Mouse (Mus musculus) testis, postnatal 10 days (tissue): ENCODE data around the gene Slc48a1.

Experiments
- DNase-seq: peaks from one replicate; pipeline ENCODE4 v3.0.0; 2021; ENCODE audit warnings: low spot score

Gene Slc48a1

DNA sequence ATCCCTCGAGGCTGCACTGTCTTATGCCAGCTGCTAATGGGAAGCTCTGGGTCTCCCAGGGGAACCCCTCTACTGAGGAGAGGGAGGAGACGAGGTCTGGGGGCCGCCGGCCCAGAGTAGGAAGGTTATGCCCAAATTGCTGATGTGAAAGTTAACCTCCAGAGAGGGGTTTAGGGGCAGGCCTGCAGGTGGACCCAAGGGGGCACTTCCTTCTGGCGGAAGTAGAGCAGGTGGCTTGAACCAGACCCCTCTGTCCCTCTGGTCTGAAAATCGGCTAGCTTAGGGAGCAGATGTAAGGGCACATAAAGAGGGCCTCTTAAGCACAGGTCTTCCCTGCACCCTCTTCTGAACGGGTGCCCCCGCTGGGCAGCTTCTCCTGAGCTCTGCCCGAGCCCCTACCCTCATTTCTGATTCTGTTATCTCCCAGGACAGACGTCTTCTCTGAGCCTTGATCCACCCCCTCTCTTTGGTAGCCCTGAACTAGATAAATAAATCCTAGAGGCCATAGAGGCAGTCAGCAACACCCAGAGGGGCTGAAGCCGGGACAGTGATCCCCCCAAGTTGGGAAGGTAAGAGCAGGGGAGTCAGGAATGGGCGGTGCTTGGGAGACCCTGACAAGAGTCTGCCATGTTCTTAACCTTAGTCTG lies 47.7 kb downstream of the Slc48a1 start:
- no peak for DNase-seq

DNA sequence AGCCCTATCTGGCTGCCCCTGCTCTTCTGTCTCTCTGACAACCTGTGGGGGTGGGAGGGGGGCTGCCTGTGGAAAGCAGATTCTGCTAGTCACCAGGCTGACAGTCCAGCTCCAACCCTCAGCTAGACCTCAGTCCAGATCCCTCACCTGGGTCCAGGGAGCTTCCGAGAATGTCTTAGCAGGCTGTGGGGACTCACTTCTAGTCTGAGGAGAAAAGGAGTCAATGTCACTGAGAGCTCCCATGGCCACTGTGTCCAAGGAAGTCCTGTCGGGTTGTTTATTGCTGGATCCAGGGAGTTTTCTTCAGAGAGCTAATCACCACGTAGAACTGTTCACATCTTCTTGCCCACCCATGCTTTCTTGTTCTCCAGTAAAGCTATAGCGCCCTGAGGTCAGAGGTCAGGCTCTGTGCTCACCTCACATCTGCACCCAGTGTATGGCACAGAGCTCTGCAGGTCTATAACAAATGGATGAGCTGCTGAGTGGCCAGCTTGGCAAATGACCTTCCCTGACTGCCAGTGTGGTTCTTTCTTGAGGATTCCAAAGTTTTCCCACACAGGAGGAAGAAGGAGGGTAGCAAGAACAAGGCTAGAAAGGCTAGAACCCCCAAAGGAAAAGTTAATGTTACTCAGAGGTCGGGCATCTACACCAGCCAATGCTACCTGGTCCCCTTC lies 48.4 kb downstream of the Slc48a1 start:
- no peak for DNase-seq

DNA sequence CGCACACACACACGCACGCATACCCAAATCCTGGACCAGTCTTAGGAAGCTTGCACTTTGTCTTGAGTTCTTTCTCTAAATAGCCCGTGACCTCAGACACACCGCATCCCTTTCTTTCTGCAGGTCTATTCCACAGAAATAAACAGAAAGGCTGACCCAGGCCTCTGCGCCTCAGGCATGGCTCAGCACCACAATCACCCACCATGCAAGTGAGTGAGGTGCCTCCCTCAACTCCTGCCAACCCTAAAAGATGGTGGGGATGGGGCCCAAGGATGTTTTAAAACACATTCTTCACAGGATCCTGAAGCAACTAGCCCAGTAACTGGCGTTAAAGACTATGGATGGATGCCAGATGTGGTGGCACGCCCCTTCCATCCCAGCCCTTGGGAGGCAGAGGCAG lies 49.1 kb downstream of the Slc48a1 start:
- DNase-seq: no peak

DNA sequence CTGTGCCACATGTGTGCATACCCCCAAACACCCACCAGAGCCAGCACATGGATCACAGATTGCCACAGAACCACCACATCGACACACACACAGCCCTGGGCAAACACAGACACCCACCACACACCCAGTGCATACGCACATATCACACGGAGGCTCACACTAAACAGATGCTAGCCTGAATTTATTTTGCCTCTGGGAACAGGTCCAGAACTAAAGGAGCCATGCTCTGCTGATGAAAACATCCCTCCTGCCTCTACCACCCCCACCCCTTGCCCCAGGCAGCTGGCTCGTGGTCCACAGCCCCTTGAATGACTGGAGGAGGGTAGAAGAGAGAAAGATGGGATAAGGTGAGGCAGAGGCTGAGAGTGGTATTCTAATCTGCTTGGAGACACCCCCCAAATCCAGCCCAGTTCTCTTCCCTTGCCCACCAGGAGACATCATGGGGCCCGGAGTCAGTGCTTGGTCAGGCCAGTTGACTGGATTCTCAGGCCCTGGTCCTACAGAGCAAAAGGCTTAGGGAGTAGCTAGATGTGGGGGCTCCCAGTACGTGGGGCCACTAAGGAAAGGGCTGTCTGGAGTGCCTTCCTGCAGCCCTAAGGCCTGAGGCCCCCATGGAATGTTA lies 50.0 kb downstream of the Slc48a1 start:
- no peak for DNase-seq

DNA sequence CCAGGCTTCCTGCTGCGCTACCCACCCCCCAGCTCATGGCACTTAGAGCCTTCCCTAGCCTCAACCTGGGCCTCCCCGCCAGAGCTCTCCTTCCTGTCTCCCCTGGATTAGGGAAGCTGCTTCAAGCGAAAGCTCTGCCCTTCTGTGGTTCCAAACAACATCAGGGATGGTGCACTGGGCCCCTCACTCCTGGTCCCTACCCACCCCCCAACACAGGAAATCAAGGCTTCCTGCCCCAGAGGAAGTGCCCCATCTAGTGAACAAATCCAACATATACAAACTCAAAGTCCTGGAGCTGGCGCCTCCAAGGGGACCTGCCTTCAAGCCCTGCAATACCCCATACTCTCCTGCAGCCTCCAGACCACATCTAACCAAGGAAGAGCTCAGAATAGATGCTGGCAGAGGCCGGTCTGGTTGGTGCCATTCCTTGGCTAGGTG lies 50.6 kb downstream of the Slc48a1 start:
- no peak for DNase-seq

DNA sequence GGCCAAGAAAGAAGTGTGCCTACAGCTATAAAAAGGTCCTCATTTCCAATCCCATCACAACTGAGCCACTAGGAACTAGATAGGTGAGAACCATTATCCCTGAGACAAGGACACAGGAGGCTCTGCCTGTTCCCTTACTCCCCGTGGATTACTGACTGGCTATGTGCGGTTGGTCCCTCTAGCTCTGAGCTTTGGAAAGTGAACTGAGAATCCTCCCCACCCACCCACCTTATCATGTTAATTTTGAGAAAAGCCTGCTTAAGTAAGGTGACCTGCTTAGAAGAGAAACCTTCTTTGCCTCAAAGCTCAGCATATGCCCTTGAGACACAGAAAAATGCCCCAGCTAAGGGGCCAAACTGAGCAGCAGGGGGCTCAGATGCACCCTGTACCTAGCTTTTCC lies 51.1 kb downstream of the Slc48a1 start:
- no peak for DNase-seq

DNA sequence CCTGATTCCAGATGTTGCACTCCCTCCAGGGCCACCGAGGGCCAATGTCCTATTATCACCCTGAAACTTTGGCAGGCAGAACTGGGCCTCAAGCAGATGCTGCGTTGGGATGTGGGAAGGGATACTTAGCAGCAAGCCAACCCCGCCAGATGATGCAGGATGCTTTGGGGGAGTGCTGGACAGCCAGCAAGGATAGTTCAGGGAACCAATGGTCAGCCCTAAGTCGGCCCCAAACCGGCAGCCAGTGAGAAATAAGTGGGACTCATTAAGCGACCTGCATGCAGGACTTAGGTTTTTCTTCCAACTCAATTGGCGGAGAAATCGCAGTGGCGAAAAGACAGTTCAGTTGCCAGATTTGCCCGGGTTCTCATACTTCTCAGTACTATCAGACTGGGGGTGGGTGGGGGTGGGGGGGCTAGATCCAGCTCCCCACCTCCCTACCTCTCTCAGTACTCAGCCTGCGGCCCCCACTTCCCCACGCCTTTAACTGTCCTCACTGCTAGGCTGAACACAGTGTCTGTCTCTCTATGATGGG lies 52.0 kb downstream of the Slc48a1 start:
- no peak for DNase-seq

DNA sequence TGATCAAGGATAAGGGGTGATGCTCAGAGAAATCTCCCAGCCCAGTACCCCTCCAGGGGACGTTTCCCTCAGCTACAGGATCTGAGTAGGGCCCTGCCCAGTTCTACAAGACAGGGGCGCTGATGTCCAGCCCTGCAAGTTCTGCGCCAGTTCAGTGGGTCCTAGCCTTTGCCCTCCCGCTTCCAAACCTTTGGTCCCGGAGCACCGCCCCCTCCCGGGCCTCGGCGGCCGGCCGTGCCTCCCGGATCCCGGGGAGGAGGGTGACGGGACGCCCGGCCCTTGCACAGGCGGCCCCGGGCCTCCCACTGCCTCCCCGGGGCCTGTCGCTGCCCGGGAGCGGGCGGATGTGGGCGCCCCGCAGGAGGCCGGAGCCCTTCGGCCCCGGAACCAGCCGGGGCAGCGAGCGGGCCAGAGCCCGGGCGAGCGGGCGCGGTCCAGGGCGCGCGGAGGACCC lies 52.5 kb downstream of the Slc48a1 start:
- peak; percentile 64 for DNase-seq

DNA sequence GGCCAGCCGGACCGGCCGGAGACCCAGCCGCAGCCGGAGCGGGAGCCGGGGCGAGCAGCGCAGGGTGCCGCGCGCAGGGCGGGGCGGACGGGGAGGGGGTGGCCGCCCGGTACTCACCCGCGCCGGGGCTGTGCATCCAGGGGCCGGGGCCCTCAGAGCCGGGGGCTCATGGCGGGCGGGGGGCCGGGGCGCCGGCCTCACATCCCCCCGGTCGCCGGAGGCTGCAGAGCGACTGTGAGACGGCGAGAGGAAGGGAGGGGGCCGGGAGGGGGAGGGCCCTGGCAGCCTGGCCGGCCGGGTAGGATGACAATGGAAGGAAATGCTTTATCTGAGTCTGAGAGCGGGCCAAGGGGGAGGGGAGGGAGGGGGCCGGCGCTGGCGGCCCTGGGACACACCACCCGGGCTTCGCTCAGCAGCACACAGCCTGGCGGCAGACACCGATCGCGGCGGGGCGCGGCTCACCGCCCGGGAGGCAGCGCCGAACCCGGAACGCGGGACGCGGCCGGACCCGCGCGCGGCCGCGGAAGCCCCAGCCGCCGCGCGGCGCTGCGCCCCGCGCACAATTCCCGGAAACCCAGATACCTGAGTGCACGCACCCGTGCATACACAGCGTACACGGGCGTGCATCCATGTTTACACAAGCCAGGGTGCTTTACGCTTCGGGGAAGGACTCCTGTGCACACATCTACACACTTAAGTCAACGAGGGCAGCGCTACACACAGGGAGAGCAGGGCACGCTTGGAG lies 53.1 kb downstream of the Slc48a1 start:
- DNase-seq: peak; percentile 68

DNA sequence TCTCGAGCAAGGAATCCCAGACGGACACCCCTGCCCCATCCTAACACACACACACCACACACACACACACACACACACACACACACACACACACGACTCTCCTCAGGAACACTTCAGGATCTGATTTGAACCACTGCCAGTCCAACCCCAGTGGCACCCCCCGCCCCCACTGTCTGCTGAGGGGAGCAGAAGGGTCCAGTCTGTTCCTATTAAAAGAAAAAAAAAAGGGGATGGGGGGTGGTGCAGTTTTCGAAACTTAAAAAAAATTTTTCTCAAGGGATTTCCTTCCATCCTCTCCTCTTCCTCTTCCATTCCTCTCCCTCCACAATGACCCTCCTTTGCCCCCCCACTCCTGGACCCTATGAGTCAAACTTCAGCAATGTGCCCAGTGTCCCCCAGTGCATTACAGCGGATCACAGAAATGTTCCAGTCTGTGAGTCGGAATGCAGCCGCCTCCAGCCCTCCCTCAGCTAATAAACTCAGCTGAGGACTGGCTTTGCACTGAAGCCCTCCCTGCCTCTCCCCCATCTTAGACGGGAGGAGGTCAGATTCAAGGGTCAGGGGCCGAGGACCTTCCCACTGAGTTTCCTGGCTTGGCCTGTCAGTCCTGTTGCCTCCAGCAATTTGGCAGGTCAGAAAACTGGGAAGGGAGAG lies 53.8 kb downstream of the Slc48a1 start:
- peak; percentile 80 for DNase-seq

DNA sequence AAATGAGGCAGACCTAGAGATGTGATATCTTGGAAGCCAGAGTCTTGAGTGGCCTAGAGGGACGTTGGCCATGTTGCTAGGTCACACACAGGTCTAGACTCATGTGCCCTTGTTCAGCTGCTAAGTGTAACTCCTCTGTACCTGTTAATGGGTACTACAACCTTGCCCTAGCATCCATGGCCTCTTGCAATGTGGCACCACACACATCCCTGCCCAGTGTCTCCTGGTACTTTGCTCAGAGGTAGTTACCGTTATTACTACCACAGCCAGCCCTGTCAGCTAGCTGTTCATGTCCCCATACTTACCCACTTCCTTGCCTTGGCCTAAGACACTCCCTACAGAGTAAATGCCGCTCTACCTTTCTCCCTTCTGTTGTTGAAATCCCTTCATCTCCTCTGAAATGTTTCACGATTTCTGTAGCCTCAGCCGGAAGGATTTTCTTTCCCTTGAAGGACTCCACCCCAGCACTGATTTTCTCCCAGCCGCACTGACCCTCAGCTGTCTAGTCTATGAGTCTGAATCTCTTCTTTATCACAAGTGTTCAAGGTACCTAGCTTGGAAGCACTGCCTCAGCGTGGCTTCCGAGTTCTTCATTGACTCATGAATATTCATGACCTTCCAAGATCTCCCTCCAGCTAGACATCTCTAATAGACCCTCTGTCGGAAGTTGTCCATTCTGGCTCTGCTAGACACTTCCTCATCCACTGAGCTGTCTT lies 54.6 kb downstream of the Slc48a1 start:
- no peak for DNase-seq

DNA sequence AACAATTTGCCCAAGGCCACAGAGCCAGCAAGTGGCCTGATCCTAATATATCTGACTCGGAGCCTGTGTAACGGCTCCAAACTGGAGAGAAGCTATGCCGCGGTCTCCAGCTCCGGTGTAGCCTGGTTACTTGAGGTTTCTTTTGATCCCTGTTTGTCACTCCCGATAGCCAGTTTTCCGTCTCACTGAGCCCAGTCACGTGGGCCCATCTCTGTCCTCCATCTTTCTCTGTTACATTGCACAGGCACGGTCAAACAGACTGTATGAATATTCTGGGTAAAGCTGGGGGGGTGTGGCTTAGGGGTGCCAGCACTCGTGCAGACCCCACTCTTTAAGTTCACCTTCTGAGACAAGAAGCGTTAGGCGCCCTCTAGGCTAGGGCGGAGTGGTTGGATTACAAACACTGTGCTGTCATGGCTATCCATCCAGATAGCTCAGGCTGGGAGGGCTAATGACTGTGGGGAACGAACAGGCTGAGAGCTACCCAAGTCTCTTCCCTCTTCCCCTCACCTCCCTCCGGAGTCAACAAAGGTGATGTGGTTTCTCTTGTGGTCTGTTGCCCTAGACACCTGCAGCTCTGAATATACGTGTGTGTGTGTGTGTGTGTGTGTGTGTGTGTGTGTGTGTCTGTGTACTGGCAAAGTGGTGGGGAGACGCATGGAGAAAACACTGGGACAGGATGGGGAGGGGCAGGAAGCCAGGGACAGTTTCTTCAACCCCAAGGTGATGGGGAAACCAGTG lies 58.0 kb downstream of the Slc48a1 start:
- DNase-seq: no peak

DNA sequence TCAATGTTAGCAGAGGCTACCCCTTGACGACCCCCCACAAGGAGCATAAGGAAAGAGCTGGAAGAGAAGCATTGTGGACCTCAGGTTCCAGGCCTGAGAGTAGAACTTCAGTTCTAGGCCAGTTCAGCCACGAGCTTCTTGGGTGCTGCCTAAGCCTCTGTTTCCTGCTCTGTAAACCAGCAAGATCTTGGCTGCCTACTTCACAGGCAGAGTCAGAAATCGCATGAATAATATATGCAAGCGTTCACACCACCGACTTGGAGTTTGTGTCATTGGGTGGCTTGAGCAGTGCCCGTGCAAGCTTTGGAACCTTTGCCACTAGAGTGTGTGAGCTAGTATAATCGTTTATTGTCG lies 58.6 kb downstream of the Slc48a1 start:
- no peak for DNase-seq

DNA sequence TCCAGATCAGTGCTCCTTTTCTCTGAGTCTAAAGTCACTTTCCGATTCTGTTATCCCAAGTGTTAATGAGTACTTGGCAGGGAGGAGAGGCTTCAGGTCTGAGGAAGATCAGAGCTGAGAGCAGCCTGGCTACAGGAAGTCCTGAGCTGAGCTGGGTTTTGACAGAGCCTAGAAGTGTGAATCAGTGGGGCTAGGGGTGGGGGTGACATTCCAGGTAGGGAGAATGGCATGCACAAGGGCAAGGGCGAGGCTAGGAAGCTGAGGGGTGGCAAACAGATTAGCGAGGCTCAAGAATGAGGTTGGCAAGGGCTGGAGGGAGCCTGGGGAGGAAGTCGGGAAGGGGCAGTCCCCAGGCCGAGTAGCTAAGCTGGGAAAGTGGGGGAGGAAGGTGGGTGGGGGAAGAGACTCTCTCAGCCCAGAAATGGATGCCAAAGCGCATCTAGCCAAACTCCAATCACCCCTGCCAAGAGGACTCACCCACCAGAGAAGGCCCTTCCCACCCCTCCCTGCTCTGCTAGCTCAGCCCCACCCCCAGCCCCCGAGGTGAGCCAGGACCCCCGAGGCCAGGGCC lies 59.3 kb downstream of the Slc48a1 start:
- peak; percentile 62 for DNase-seq

DNA sequence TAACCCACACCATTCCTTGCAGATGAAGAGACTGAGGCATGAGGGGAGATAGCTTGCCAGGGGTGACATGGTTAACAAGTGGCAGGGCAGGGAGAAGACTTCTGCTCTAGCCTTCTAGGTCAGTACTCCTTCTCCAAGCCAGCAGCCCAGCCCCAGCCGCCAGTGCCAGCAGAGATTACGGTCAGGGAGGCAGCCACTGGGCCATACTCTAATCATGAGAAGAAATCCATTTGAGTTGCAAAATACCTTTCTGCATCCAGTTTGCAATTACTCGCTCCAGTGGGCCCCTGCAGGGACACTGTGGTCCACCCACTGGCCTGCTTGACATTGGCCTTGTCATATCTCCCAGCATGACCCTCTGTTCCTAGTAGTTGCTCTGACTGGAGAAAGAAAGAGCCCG lies 60.1 kb downstream of the Slc48a1 start:
- no peak for DNase-seq

DNA sequence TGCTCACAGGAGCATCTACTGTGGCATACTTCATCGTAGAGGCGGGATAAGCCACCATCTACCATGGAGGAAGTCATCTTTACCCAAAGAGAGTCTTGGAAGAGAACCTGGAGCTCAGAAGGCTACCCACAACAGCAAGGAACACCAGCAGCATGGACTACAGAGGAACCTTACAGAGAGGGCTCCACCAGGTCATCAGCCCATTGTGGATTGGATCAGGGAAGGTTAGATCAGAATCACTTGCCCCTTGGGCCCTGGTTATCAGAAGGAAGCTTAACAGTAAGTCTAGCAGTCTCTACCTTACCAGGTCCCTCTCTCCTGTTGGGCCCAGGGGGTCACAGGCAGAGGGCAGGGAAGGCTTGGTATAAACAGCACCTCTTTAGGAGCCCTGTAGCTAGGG lies 60.7 kb downstream of the Slc48a1 start:
- no peak for DNase-seq

DNA sequence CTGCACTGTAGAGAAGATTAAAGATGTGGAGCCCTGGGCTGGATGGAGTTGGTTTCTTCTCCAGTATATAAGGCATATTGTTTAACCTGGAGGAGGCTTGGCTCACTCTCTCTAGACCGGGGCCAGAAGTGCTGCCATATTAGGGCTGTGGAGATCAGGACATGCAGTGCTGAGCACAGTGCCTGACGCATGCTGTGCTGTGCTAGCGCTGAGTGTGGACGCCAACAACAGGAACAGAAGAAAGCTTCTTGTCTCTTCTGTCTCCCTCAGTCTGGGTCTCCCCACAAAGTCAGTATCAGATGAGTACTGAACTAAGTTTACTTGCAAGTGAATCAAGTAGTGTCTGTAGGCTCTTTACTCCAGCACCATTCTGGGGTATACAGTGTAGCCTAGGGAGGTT lies 61.2 kb downstream of the Slc48a1 start:
- DNase-seq: no peak

DNA sequence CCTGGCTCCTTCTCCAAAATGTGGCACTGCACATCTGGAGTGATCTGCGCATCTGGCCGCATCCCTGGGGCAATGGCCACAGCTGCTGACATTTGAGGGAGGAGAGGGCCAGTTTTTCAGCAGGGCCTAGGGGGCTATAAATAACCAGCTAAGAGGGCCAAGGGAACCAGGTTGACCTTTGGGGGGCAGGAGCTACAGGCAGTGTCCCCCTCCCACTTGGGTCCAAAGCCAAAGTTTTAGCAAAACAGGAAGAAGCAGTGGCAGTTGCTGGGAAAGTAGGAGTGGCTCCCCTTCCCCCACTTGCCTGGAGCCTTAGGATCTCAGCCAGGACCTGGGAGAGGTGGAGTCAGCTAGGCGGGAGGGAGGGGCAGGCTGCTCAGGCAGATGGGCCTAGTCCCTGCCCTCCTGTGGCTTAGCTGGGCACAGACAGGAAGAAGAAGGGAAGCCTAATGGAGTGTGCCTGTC lies 61.7 kb downstream of the Slc48a1 start:
- peak; percentile 77 for DNase-seq

DNA sequence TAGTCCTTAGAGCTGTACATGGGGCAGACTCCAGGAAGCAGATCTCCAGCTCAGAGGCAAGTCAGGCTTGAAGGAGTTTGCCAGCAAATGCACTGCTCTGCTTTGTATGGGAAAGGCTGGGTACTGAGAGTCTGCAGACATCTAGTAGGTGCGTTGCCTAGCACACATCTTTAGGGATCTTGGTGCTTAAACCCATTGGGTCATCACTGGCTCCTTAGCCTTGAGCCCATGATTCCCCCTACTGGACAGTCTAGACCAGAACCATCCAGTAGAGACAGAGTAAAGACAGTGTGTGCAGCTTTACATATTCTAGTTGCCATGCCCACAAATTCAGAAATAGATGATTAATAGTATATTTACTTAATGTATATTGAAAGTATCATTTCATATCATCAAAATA lies 62.5 kb downstream of the Slc48a1 start:
- DNase-seq: no peak

DNA sequence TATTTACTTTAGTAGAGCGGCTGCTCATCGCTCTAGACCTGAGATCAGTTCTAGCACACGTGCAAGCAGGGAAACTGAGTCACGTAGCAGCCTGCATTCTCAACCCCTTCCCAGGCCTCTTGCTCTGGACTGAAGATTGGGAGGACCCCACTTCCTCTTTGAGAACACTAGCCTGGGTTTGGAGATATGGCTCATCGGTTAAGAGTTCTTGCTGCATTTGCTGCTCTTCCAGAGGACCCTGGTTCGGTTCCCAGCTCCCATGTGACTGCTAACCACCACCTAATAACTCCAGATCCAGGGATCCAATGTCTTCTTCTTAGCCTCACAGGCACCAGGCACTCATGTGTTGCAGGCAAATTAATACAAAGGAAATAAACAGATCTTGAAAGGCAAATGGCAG lies 63.1 kb downstream of the Slc48a1 start:
- no peak for DNase-seq
